Mouse (Mus musculus) kidney, embryonic 16.5 days (tissue): ENCODE data around the gene H2-Eb2. TPM values are rescaled to one million over a fixed set of nuclear protein-coding genes. Genes with fewer than 3 reads are reported as not detected.

Experiments
- ATAC-seq: fragments of 200-750 bp; cut with Nextera tagmentation; 2 replicates; pipeline ENCODE4 v1.8.0; 2017; ENCODE audit warnings: moderate TSS enrichment; ENCODE audit not compliant: low FRiP score, low TSS enrichment
- H3K27ac ChIP-seq: fragments of 300-500 bp; sonication (generic); 2 replicates; pipeline ENCODE4 v1.5.1; 2014; ENCODE audit warnings: low read length
- H3K27me3 ChIP-seq: fragments of 300-500 bp; sonication (generic); 2 replicates; pipeline ENCODE4 v1.6.1; 2014; ENCODE audit warnings: low read length, control low read depth, mixed read lengths; ENCODE audit not compliant: insufficient read depth
- H3K36me3 ChIP-seq: fragments of 300-500 bp; sonication (generic); 2 replicates; pipeline ENCODE4 v1.6.1; 2014; ENCODE audit warnings: low read length, control low read depth, mixed read lengths; ENCODE audit not compliant: insufficient read depth
- H3K4me1 ChIP-seq: fragments of 300-500 bp; sonication (generic); 2 replicates; pipeline ENCODE4 v1.6.1; 2014; ENCODE audit warnings: low read length, control low read depth, mixed read lengths; ENCODE audit not compliant: insufficient read depth
- H3K4me2 ChIP-seq: fragments of 300-500 bp; sonication (generic); replicated peaks from 2 replicates; pipeline ENCODE4 v1.6.1; 2014; ENCODE audit warnings: low read depth, low read length
- H3K4me3 ChIP-seq: fragments of 300-500 bp; sonication (generic); 2 replicates; pipeline ENCODE4 v1.5.1; 2014; ENCODE audit warnings: mild to moderate bottlenecking, low read length
- H3K9ac ChIP-seq: fragments of 300-500 bp; sonication (generic); replicated peaks from 2 replicates; pipeline ENCODE4 v1.6.1; 2014; ENCODE audit warnings: low read length
- H3K9me3 ChIP-seq: fragments of 300-500 bp; sonication (generic); 2 replicates; pipeline ENCODE4 v1.6.1; 2016; ENCODE audit warnings: low read length, control low read depth
- WGBS: fragments of 180-500 bp; shearing (Covaris S2); extraction: QIAGEN DNeasy Blood & Tissue Kit; methylation state at CpG from one replicate; pipeline ENCODE4 v1.1.7; 2014; 5-methylcytosine and 5-hydroxymethylcytosine counted together
- polyA plus RNA-seq: library from polyadenylated mRNA; unstranded; fragments of >200 nt; fragmentation: Nextera tagmentation; extraction: Ambion mirVana; gene quantifications from 2 replicates; pipeline ENCODE4 v1.2.1, GENCODE M21; 2015

The H2-Eb2 gene
- polyA plus RNA-seq, 1 experiment from 2014 or later: 0.04 TPM

DNA sequence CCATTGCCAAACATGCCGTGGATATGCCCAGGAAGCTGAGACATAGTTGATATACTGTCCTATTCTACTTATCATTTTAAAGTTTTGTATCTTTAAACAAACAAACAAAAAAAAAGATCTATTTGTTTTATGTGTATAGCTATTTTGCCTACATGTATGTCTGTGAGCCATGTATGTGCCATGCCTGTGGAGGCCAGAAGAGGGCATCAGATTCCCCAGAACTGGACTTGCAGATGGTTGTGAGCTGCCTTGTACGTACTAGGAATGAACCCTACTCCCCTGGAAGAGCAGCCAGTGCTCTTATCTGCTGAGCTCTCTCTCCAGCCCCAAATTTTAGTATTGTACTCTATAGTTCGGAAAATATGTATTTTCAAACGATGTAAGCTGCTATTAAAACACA is 63.0 kb downstream of the H2-Eb2 start:
- Histone ChIP-seq H3K9ac (no peak overlapping the region), H3K27ac (no peak overlapping the region), H3K27me3 (0 out of 2 replicates have a peak, but pooled peaks cover 4% of the 10 kb centered on the region), H3K4me1 (no peaks in the 10 kb centered on the region), H3K4me3 (no peak overlapping the region), H3K9me3 (peaks cover under 1% of the 10 kb centered on the region; the same call in 1 of the 2 replicates), H3K4me2 (no peak overlapping the region), H3K36me3 (no peaks in the 10 kb centered on the region)
- 34% methylated on average over 4 of the region's 4 CpGs for WGBS
- no peak for ATAC-seq

Other genes with a start within 250 kb of the H2-Eb2 start
- 0.52 and 0.82 TPM in 2 replicates for gene H2-Oa, start 233.3 kb upstream of the H2-Eb2 start, polyA plus RNA-seq
- 18.3 and 19.0 TPM in 2 replicates for gene H2-DMa, start 206.1 kb upstream of the H2-Eb2 start, polyA plus RNA-seq
- gene Brd2, start 203.0 kb upstream of the H2-Eb2 start, polyA plus RNA-seq: 117 and 134 TPM in 2 replicates
- gene H2-DMb2, start 182.4 kb upstream of the H2-Eb2 start, polyA plus RNA-seq: 24.5 and 30.3 TPM in 2 replicates
- 7.2 and 8.6 TPM in 2 replicates for gene H2-DMb1, start 172.6 kb upstream of the H2-Eb2 start, polyA plus RNA-seq
- gene Tap1, start 138.1 kb upstream of the H2-Eb2 start, polyA plus RNA-seq: 4.7 and 5.5 TPM in 2 replicates
- 2.0 and 2.4 TPM in 2 replicates for gene Psmb9, start 137.9 kb upstream of the H2-Eb2 start, polyA plus RNA-seq
- gene Psmb8, start 127.9 kb upstream of the H2-Eb2 start, polyA plus RNA-seq: 6.4 and 7.2 TPM in 2 replicates
- gene Tap2, start 122.1 kb upstream of the H2-Eb2 start, polyA plus RNA-seq: 5.2 and 5.8 TPM in 2 replicates
- 0.14 and 0.27 TPM in 2 replicates for gene H2-Ob, start 86.8 kb upstream of the H2-Eb2 start, polyA plus RNA-seq
- 31.6 and 37.9 TPM in 2 replicates for gene H2-Ab1, start 68.0 kb upstream of the H2-Eb2 start, polyA plus RNA-seq
- gene H2-Aa, start 37.8 kb upstream of the H2-Eb2 start, polyA plus RNA-seq: 2.6 and 3.3 TPM in 2 replicates
- 7.8 and 8.4 TPM in 2 replicates for gene H2-Eb1, start 19.8 kb upstream of the H2-Eb2 start, polyA plus RNA-seq
- gene Btnl2, start 29.2 kb downstream of the H2-Eb2 start, polyA plus RNA-seq: not detected in 2 replicates
- not detected in 2 replicates for gene Btnl1, start 51.5 kb downstream of the H2-Eb2 start, polyA plus RNA-seq
- gene BC051142, start 73.2 kb downstream of the H2-Eb2 start, polyA plus RNA-seq: 0.23 and 0.74 TPM in 2 replicates
- gene Btnl4, start 151.7 kb downstream of the H2-Eb2 start, polyA plus RNA-seq: not detected in 2 replicates
- gene Btnl6, start 191.7 kb downstream of the H2-Eb2 start, polyA plus RNA-seq: not detected in 2 replicates
- gene Notch4, start 238.6 kb downstream of the H2-Eb2 start, polyA plus RNA-seq: 7.6 and 12.0 TPM in 2 replicates